Mouse (Mus musculus): Measurements from ENCODE around the gene Tmeff2.

DNA sequence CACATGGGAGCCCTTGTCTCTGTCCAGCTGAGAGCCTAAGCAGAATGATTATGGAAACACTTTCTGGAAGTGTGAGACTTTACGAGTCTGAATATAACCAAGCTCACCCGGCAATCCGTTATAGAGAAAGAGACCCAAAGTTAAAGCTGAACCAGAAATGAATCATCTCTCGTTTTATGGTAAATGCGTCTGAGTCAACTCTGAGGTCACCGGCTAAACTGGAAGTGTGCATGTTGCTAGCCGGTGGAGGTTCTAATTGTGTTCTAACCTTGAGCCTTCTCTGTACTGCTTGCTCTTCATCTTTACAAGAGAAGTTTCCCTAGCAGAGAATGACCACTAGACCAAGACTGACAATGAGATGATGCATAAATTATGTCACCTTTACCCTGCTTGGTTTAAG, 316.8 kb downstream of the Tmeff2 start:
- TF ChIP-seq CTCF (IDR thresholded peaks at IDR 0.05; ENCODE audit: low read depth, low read length) (no peak), EP300 (IDR thresholded peaks at IDR 0.05; ENCODE audit: insufficient read depth, low read depth, low read length) (no peak), POLR2A (IDR thresholded peaks at IDR 0.05; ENCODE audit: insufficient read depth, low read length) (no peak)
